Mouse (Mus musculus): ENCODE results near the gene Rwdd2a. TPM values are rescaled to one million over a fixed set of nuclear protein-coding genes. Genes with fewer than 3 reads are reported as not detected.

The Rwdd2a gene
- polyA plus RNA-seq, 1 experiment, result 0.11 TPM

GRCm38 (mm10) chr9:86573616-86574303 is 2.0 kb downstream of the Rwdd2a start:
- TF ChIP-seq GATA1 (IDR thresholded peaks at IDR 0.05; ENCODE audit: low read length), result no peak

- no peak for TF ChIP-seq GATA1 (IDR thresholded peaks at IDR 0.05; ENCODE audit: low read length)
These were observed 3.4 kb downstream of the Rwdd2a start for GRCm38 (mm10) chr9:86575178-86575577.

DNA sequence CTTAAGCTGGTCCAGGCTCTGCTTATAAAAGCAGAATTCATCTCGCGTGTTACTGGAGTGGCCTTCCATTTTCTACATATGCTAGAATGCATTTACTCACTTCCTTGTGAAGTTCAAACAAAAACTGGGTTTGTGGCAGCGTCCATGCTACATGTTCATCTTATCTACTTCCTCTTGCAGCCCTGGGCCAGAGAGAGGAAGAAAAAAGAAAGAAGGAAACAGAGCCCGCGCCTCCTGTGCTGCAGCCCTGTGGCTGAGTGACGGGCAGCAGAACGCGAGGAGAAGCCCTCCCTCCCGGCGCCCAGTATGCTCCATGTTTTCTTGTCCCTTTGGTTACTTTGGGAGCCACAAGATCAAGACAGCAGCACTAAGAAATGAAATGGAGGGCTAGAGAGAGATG is 7.9 kb downstream of the Rwdd2a start:
- TF ChIP-seq GATA1 (IDR thresholded peaks at IDR 0.05; ENCODE audit: low read length), result no peak

DNA sequence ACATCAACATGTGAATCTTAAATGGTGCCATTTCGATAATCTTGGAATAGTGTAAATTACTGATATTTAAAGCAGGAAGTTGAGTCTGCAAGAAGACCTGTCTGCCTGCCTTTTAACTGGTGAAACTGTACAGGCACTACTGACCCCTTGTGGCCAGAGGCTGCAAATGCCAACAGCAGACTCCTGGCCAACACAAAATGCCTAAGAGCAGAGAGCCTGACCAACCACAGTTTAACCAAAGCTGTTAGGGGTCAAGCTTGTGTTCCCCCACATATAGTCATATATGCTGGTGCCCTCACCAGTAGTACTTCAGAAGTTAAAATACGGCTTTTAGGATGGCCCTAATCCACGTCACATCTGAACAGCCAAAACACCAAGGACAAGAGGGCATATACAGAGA is 11.9 kb downstream of the Rwdd2a start:
- TF ChIP-seq GATA1 (IDR thresholded peaks at IDR 0.05; ENCODE audit: low read length), result no peak

DNA sequence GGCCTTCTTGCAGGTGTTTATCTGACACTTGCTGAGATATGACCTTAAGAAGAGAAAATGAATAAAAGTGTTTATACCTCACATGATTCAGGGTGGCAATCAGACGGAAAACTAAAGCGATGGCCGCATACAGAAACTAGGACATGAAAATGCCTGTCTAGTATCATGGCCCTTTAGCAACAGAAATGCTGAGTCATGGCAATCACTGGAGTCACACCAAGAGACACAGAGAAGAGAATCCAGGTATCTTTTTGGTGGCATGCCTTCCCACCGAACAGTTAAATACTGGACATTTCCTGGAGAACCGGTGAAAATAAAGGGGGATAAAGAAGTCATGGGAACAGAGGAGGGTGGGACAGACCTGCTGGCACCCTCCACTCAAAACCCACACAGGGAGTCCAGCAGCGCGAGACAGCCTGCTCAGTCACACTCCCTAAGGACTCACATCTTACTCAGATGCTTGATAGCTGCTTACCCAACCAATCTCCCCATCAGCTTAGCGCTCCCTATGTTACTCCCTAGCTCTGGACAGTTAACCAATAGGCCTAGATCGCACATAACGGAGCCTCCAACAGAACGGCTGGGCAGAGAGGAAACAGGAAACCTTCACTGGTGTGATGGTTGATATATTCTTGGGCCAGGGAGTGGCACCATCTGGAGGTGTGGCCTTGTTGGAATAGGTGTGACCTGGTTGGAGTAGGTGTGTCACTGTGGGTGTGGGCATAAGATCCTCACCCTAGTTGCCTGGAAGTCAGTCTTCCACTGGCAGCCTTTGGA is 15.4 kb downstream of the Rwdd2a start:
- no peak for TF ChIP-seq GATA1 (IDR thresholded peaks at IDR 0.05; ENCODE audit: low read length)

DNA sequence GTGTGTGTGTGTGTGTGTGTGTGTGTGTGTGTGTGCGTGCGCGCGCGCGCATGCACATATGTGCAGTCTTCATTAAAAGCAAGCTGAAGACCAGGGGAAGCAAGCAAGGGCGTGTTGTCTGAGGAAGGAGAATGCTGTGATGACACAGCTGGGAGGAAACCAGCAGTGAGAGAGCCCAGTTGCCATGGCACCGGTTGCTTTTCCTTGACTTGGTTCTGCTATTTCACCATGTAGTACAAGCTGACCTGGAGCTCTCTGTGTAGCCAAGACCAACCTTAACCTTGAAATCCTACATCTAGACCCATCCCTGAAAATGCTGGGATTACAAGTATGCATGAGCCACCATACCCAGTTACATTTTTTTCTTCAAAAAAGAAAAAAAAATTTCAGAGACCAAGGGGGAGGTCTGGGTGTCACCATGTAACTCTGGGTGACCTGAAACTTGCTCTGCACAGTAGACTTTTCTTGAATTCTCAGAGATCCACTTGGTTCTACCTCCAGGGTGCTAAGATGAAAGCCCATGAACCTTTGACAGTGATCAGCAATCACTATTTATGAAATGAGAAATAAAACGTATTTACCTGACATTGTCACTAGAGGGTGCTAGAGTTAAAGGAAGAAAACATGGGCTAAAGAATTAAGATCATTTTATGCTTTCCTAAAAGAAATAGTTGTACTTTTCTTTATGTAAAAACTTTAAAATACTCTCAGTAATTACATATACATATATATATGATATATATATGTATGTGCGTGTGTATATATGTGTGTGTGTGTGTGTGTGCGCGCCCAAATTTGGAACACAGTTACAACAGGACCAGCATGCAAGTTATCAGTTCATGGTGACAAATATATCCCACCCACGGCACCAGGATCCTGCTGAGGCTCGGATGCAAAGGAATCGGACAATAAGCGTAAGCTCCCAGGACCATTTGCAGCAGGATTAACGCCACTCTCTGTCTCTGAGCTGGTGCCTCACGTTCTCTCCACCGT is 21.2 kb downstream of the Rwdd2a start:
- no peak for TF ChIP-seq GATA1 (IDR thresholded peaks at IDR 0.05; ENCODE audit: low read length)

DNA sequence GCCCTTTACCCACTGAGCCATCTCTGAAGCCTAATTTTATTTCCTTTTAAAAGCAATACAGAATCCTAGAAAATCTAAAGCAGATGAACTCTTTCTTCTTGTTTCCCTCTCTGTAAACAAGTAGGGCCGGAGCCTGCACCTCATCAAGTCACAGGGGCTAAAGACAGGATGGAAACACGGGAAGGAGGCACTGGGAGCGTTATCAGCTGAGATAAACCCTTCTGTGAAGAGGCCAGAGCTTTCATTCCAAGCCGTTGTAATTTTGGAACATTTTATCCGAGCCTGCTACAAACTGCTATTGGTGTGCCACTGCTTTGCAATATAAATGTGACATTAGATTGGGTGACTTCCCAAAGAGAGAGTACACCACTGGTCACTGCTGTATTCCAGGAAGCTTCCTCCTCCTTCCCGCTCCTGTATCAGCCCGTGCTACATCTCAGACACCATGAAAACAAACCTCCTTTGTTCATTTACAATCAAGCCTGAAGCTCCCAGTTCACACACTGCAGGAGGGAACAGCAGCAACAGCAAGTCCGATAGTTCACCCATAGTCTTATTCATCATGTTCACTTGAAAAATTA is 28.0 kb downstream of the Rwdd2a start:
- no peak for TF ChIP-seq GATA1 (IDR thresholded peaks at IDR 0.05; ENCODE audit: low read length)

GRCm38 (mm10) chr9:86605776-86606175 is 34.0 kb downstream of the Rwdd2a start:
- no peak for TF ChIP-seq GATA1 (IDR thresholded peaks at IDR 0.05; ENCODE audit: low read length)

GRCm38 (mm10) chr9:86612091-86612490 is 40.3 kb downstream of the Rwdd2a start:
- TF ChIP-seq GATA1 (IDR thresholded peaks at IDR 0.05; ENCODE audit: low read length), result no peak

GRCm38 (mm10) chr9:86615765-86616164 is 44.0 kb downstream of the Rwdd2a start:
- no peak for TF ChIP-seq GATA1 (IDR thresholded peaks at IDR 0.05; ENCODE audit: low read length)

GRCm38 (mm10) chr9:86617837-86618492 is 46.2 kb downstream of the Rwdd2a start:
- TF ChIP-seq GATA1 (IDR thresholded peaks at IDR 0.05; ENCODE audit: low read length), result no peak

DNA sequence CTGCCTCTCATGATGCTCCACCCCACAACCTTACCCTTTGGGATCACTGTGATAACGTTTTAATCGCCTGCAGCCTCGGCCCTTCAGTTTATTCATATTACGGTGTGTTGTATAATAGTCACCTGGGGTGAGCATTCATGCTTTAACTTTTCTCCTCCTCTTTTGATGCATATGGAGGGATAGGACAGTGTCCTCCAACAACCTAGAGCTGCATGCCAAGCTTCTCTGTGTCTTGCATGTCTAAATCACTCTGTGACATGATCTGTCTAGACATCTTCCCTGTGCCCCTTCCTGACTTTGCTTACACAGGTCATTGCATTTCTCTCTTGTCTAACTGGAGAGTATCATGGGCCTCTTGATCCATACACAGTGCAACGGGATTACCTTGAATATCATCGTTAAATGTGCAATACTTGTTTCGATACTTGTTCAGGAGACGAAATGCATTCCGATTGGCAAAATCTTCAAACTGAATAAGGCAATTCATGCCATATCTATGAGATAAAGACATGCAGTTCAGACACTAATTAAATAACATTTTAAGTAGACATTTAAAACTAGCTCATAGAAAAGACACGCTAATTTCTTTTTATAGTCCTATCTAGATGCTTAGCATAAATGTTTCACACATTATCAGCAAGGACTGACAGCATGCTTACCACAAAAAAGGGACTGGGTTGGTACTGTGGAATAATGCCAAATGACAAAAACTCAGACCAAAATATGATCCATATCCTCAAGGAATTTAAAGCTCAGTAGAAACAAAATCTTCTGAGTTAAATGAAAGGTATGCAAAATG is 47.7 kb downstream of the Rwdd2a start:
- no peak for TF ChIP-seq GATA1 (IDR thresholded peaks at IDR 0.05; ENCODE audit: low read length)

GRCm38 (mm10) chr9:86622062-86622461 is 50.3 kb downstream of the Rwdd2a start:
- TF ChIP-seq GATA1 (IDR thresholded peaks at IDR 0.05; ENCODE audit: low read length), result no peak

DNA sequence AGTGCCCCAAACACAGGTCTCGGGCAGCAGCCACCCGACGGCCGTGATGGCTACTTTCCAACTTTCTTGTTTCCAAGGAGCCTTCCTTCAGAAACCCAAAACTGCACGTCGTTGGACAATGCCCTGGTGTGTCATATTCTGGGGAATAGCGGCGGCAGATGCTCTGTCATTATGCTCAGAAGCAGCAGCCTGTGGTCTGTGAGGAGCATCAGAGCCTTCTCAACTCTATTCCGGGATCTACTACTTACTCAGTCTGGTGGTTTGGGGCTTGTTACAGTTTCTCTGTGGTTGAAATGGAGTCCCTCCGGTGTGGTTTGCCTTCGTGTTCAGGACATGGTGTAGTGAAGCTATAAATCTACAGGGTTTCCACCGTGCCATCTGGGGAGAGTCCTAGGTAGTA is 52.2 kb downstream of the Rwdd2a start:
- TF ChIP-seq GATA1 (IDR thresholded peaks at IDR 0.05; ENCODE audit: low read length), result no peak

Other genes starting within 250 kb of the Rwdd2a start
- 2.8 and 3.9 TPM in 2 replicates for gene Ube2cbp, start 107.0 kb upstream of the Rwdd2a start, polyA plus RNA-seq (2012)
- gene Dop1a, start 104.8 kb upstream of the Rwdd2a start, polyA plus RNA-seq (2012), result 2.8 and 3.9 TPM in 2 replicates
- gene Pgm3, start 149 bp upstream of the Rwdd2a start, polyA plus RNA-seq (2012), result 1.3 and 1.8 TPM in 2 replicates
- gene Me1, start 124.0 kb downstream of the Rwdd2a start, polyA plus RNA-seq (2012), result 16.3 and 22.6 TPM in 2 replicates
- gene Prss35, start 171.7 kb downstream of the Rwdd2a start, polyA plus RNA-seq (2012), result not detected in 2 replicates

Data from G1E-ER4 (cell line).